Mouse (Mus musculus) neural tube, embryonic 15.5 days (tissue): ENCODE measurements around the gene Thsd4. TPM values are rescaled to one million over a fixed set of nuclear protein-coding genes. Genes with fewer than 3 reads are reported as not detected.

Experiments used
- ATAC-seq: fragments of 200-750 bp; cut with Nextera tagmentation; 2 replicates; pipeline ENCODE4 v1.8.0; 2017; ENCODE audit warnings: mild to moderate bottlenecking, moderate TSS enrichment, moderate library complexity; ENCODE audit not compliant: low FRiP score
- H3K27ac ChIP-seq: fragments of 300-500 bp; sonication (generic); replicated peaks from 2 replicates; pipeline ENCODE4 v1.5.1; 2015; ENCODE audit warnings: mild to moderate bottlenecking, inconsistent platforms
- H3K27me3 ChIP-seq: fragments of 300-500 bp; sonication (generic); replicated peaks from 2 replicates; pipeline ENCODE4 v1.6.1; 2015; ENCODE audit warnings: inconsistent platforms
- H3K36me3 ChIP-seq: fragments of 300-500 bp; sonication (generic); 2 replicates; pipeline ENCODE4 v1.6.1; 2015; ENCODE audit warnings: inconsistent platforms
- H3K4me1 ChIP-seq: fragments of 300-500 bp; sonication (generic); 2 replicates; pipeline ENCODE4 v1.6.1; 2015; ENCODE audit warnings: inconsistent platforms
- H3K4me2 ChIP-seq: fragments of 300-500 bp; sonication (generic); 2 replicates; pipeline ENCODE4 v1.6.1; 2015; ENCODE audit warnings: inconsistent platforms, mild to moderate bottlenecking, moderate library complexity
- H3K4me3 ChIP-seq: fragments of 300-500 bp; sonication (generic); replicated peaks from 2 replicates; pipeline ENCODE4 v1.5.1; 2015; ENCODE audit warnings: mild to moderate bottlenecking, inconsistent platforms
- H3K9ac ChIP-seq: fragments of 300-500 bp; sonication (generic); replicated peaks from 2 replicates; pipeline ENCODE4 v1.6.1; 2015; ENCODE audit warnings: mild to moderate bottlenecking, inconsistent platforms
- H3K9me3 ChIP-seq: fragments of 300-500 bp; sonication (generic); replicated peaks from 2 replicates; pipeline ENCODE4 v1.6.1; 2016; ENCODE audit warnings: inconsistent platforms
- WGBS: fragments of 180-500 bp; shearing (Covaris S2); methylation state at CpG from one replicate; pipeline ENCODE4 v1.1.7; 2015; ENCODE audit warnings: mixed read lengths; 5-methylcytosine and 5-hydroxymethylcytosine counted together
- polyA plus RNA-seq: library from polyadenylated mRNA; unstranded; fragments of >200 nt; fragmentation: Nextera tagmentation; extraction: Ambion mirVana; gene quantifications from 2 replicates; pipeline ENCODE4 v1.2.1, GENCODE M21; 2015

Gene Thsd4
- polyA plus RNA-seq, 1 experiment from 2014 or later, result 6.8 TPM

GRCm38 (mm10) chr9:60151897-60152627 is 369.8 kb downstream of the Thsd4 start:
- H3K4me3 ChIP-seq, result no peak overlapping the region
- H3K9me3 ChIP-seq, result no peaks in the 10 kb centered on the region
- no peak for ATAC-seq
- H3K4me2 ChIP-seq, result no peak overlapping the region
- no peaks in the 10 kb centered on the region for H3K36me3 ChIP-seq
- 89% methylated on average over 11 of the region's 11 CpGs for WGBS
- H3K4me1 ChIP-seq, result peaks cover 11% of the 10 kb centered on the region
- no peak overlapping the region for H3K9ac ChIP-seq
- no peak overlapping the region for H3K27ac ChIP-seq
- H3K27me3 ChIP-seq, result no peaks in the 10 kb centered on the region

GRCm38 (mm10) chr9:60150511-60150910 is 371.3 kb downstream of the Thsd4 start:
- Histone ChIP-seq H3K36me3 (no peaks in the 10 kb centered on the region), H3K27me3 (no peaks in the 10 kb centered on the region), H3K4me2 (no peak overlapping the region), H3K27ac (no peak overlapping the region), H3K4me1 (peaks cover 11% of the 10 kb centered on the region), H3K4me3 (no peak overlapping the region), H3K9me3 (no peaks in the 10 kb centered on the region), H3K9ac (no peak overlapping the region)
- 92% methylated on average over 1 of the region's 1 CpGs for WGBS
- no peak for ATAC-seq

- Histone ChIP-seq H3K4me3 (no peak overlapping the region), H3K36me3 (no peaks in the 10 kb centered on the region), H3K9ac (no peak overlapping the region), H3K4me1 (peaks cover 11% of the 10 kb centered on the region), H3K27me3 (no peaks in the 10 kb centered on the region), H3K9me3 (no peaks in the 10 kb centered on the region), H3K27ac (no peak overlapping the region), H3K4me2 (no peak overlapping the region)
- ATAC-seq, result no peak
- 13% methylated on average over 7 of the region's 7 CpGs for WGBS
Measured at GRCm38 (mm10) chr9:60148988-60149387, 372.9 kb downstream of the Thsd4 start.

- WGBS, result 17% methylated on average over 4 of the region's 4 CpGs
- Histone ChIP-seq H3K4me2 (no peak overlapping the region), H3K9ac (no peak overlapping the region), H3K27me3 (no peaks in the 10 kb centered on the region), H3K36me3 (no peaks in the 10 kb centered on the region), H3K4me3 (no peak overlapping the region), H3K4me1 (peaks cover 11% of the 10 kb centered on the region), H3K9me3 (no peaks in the 10 kb centered on the region), H3K27ac (no peak overlapping the region)
- ATAC-seq, result no peak
Measured at GRCm38 (mm10) chr9:60147401-60147800, 374.4 kb downstream of the Thsd4 start.

DNA sequence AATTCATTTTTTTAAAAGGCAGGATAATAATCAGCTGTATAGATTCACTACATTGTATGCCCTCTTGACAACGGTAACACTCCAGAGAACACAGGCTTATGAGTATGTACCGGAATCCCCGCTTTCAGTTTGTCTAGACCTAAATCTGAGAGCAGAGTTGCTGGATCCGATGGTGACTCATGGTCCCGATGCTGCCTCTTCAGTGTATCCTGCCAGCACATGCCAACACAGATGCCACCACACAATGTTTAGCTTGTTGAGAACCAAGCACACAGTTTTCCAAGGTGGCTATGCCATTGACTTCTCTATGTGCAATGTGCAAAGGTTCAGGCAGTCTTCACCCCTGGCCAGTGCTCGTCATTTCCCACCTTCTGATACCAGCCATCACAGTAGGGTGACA is 378.0 kb downstream of the Thsd4 start:
- Histone ChIP-seq H3K36me3 (no peaks in the 10 kb centered on the region), H3K9me3 (no peaks in the 10 kb centered on the region), H3K4me3 (no peak overlapping the region), H3K4me2 (no peak overlapping the region), H3K27me3 (no peaks in the 10 kb centered on the region), H3K4me1 (peaks cover 30% of the 10 kb centered on the region), H3K9ac (no peak overlapping the region), H3K27ac (no peak overlapping the region)
- ATAC-seq, result no peak
- 94% methylated on average over 6 of the region's 6 CpGs for WGBS

DNA sequence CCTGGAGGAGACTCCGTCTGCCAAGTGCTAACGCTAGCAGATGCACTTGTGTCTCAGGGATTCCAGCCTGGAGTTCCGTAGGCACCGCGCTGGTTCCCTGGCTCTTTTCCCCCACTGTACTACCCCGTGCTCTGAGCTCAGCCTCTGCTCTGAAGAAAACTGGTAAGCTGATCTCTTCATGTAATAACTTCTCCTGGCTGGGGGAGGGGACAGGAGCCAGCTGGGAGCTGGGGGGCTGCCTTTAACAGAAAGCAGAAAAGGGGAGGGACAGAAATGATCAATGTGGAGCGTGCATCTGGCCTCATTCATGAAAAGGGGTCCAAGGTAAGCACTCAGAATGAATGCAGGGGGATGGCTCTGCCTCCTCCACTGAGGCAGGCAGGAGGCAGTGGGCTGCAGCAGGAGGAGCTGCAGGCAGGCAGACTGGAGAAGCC is 380.7 kb downstream of the Thsd4 start:
- peak overlapping the region; percentile 30 for H3K4me2 ChIP-seq
- no peaks in the 10 kb centered on the region for H3K27me3 ChIP-seq
- peaks cover 31% of the 10 kb centered on the region for H3K4me1 ChIP-seq
- no peaks in the 10 kb centered on the region for H3K9me3 ChIP-seq
- no peaks in the 10 kb centered on the region for H3K36me3 ChIP-seq
- WGBS, result 14% methylated on average over 7 of the region's 7 CpGs
- peak overlapping the region; percentile 66 for H3K27ac ChIP-seq
- no peak overlapping the region for H3K4me3 ChIP-seq
- H3K9ac ChIP-seq, result 0 out of 2 replicates have a peak overlapping the region, but pooled peaks have one; percentile 14
- ATAC-seq, result 0 out of 2 replicates have a peak, but pooled peaks have one; percentile 38

GRCm38 (mm10) chr9:60140411-60140810 is 381.4 kb downstream of the Thsd4 start:
- Histone ChIP-seq H3K9me3 (no peaks in the 10 kb centered on the region), H3K36me3 (no peaks in the 10 kb centered on the region), H3K27me3 (no peaks in the 10 kb centered on the region), H3K4me3 (0 out of 2 replicates have a peak overlapping the region, but pooled peaks have one; percentile 1), H3K9ac (no peak overlapping the region), H3K27ac (peak overlapping the region; percentile 66; the same call in 1 of the 2 replicates), H3K4me2 (peak overlapping the region; percentile 30), H3K4me1 (peaks cover 31% of the 10 kb centered on the region)
- no peak for ATAC-seq
- 20% methylated on average over 6 of the region's 6 CpGs for WGBS

GRCm38 (mm10) chr9:60139446-60139845 is 382.4 kb downstream of the Thsd4 start:
- H3K36me3 ChIP-seq, result no peaks in the 10 kb centered on the region
- H3K9me3 ChIP-seq, result no peaks in the 10 kb centered on the region
- H3K27ac ChIP-seq, result no peak overlapping the region; the same call in 1 of the 2 replicates
- 53% methylated on average over 10 of the region's 10 CpGs for WGBS
- ATAC-seq, result no peak
- no peak overlapping the region for H3K9ac ChIP-seq
- H3K4me1 ChIP-seq, result peaks cover 31% of the 10 kb centered on the region
- peak overlapping the region; percentile 30 for H3K4me2 ChIP-seq
- H3K4me3 ChIP-seq, result no peak overlapping the region
- no peaks in the 10 kb centered on the region for H3K27me3 ChIP-seq

- no peak for ATAC-seq
- Histone ChIP-seq H3K4me3 (no peak overlapping the region), H3K27ac (no peak overlapping the region), H3K9ac (no peak overlapping the region), H3K4me2 (no peak overlapping the region), H3K9me3 (no peaks in the 10 kb centered on the region), H3K27me3 (no peaks in the 10 kb centered on the region), H3K4me1 (peaks cover 10% of the 10 kb centered on the region), H3K36me3 (no peaks in the 10 kb centered on the region)
- WGBS, result 81% methylated on average over 6 of the region's 6 CpGs
Measured at GRCm38 (mm10) chr9:60129235-60129991, 392.4 kb downstream of the Thsd4 start.

DNA sequence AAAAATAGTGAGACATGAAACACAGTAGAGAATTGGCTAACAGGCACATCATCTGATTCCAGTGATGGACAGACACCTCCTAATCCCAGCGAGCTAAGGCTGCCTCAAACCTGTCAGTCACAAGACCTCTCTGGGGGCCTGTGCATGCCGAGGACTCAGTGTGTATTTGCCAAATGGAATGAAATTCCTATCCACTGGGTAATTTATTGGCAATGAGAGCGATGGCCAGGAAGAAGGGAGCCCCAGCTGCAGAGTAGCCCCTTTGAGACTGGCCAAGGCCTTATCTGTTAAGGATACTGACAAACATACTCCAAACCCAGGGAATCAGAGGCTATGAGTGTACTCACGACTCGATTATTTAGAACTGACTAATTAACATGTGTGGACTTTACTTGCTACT is 394.9 kb downstream of the Thsd4 start:
- WGBS, result 51% methylated on average over 5 of the region's 5 CpGs
- Histone ChIP-seq H3K36me3 (no peaks in the 10 kb centered on the region), H3K4me2 (no peak overlapping the region), H3K9ac (no peak overlapping the region), H3K4me1 (peaks cover 17% of the 10 kb centered on the region), H3K4me3 (no peak overlapping the region), H3K27ac (no peak overlapping the region), H3K9me3 (no peaks in the 10 kb centered on the region), H3K27me3 (no peaks in the 10 kb centered on the region)
- no peak for ATAC-seq

DNA sequence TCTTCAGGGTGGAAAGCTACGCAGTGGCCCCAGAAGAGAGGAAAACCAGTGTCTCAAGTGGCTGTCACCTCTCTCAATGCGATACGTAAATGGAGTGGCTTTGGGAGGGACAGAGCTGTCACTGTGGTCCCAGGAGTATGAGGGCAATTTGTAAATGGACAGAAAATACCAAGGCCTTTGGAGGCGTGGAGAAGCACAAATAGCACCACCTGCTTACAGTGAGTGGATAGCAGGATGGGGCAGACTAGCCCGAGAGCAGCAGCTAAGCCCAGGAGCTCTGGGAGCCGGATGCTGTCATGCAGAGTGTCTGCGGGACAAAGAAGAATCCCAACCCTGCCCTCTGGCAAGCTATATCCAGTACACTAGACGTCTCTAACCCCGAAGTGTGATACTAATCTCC is 397.7 kb downstream of the Thsd4 start:
- Histone ChIP-seq H3K9ac (no peak overlapping the region), H3K36me3 (no peaks in the 10 kb centered on the region), H3K4me2 (no peak overlapping the region), H3K27me3 (no peaks in the 10 kb centered on the region), H3K27ac (no peak overlapping the region), H3K4me1 (peaks cover 29% of the 10 kb centered on the region), H3K9me3 (no peaks in the 10 kb centered on the region), H3K4me3 (no peak overlapping the region)
- ATAC-seq, result no peak
- 49% methylated on average over 9 of the region's 9 CpGs for WGBS

- no peaks in the 10 kb centered on the region for H3K36me3 ChIP-seq
- H3K4me2 ChIP-seq, result no peak overlapping the region
- no peaks in the 10 kb centered on the region for H3K9me3 ChIP-seq
- peaks cover 29% of the 10 kb centered on the region for H3K4me1 ChIP-seq
- no peaks in the 10 kb centered on the region for H3K27me3 ChIP-seq
- WGBS, result 100% methylated on average over 1 of the region's 1 CpGs
- no peak overlapping the region for H3K27ac ChIP-seq
- no peak overlapping the region for H3K4me3 ChIP-seq
- no peak overlapping the region for H3K9ac ChIP-seq
- no peak for ATAC-seq
Measured at GRCm38 (mm10) chr9:60123066-60123465, 398.8 kb downstream of the Thsd4 start.
